Mouse (Mus musculus): ENCODE results near the gene Fancb. TPM values are rescaled to one million over a fixed set of nuclear protein-coding genes. Genes with fewer than 3 reads are reported as not detected.

Fancb gene
- 2.6 and 3.7 TPM in 2 replicates for polyA plus RNA-seq (2011; ENCODE audit: insufficient read depth, insufficient read length, low replicate concordance, missing spikeins)

- Histone ChIP-seq H3K27ac (ENCODE audit: control insufficient read depth, insufficient read depth, low read depth, low read length, poor library complexity) (peak within 1 kb of the TSS; percentile 86), H3K4me3 (replicated peaks; ENCODE audit: control insufficient read depth, low read depth, low read length) (peak within 1 kb of the TSS; percentile 98), H3K4me1 (ENCODE audit: control insufficient read depth, insufficient read depth, low read length) (no peaks in the 10 kb centered on the region; the same call in 1 of the 2 replicates)
- 11% methylated on average over 26 of the region's 26 CpGs for WGBS
- TF ChIP-seq CTCF (IDR thresholded peaks at IDR 0.05; ENCODE audit: control insufficient read depth, insufficient read depth, low read length) (no peak), POLR2A (IDR thresholded peaks at IDR 0.05; ENCODE audit: borderline replicate concordance, control insufficient read depth, low read depth, low read length) (peak; percentile 36; the same call in 1 of the 2 replicates)
Observed at GRCm38 (mm10) chrX:164980193-164980775, at the start of gene Fancb, which contains the start of gene Mospd2. Gene Fancb, plus strand, starts transcription at chrX:164980592. Gene Mospd2, minus strand, starts transcription at chrX:164980375.

- peak overlapping the region; percentile 79 for H3K27ac ChIP-seq (ENCODE audit: control insufficient read depth, insufficient read depth, low read depth, low read length, poor library complexity)
- no peak for TF ChIP-seq POLR2A (IDR thresholded peaks at IDR 0.05; ENCODE audit: borderline replicate concordance, control insufficient read depth, low read depth, low read length)
- TF ChIP-seq CTCF (IDR thresholded peaks at IDR 0.05; ENCODE audit: control insufficient read depth, insufficient read depth, low read length) = no peak
- 80% methylated on average over 5 of the region's 5 CpGs for WGBS
- no peaks in the 10 kb centered on the region; the same call in 1 of the 2 replicates for H3K4me1 ChIP-seq (ENCODE audit: control insufficient read depth, insufficient read depth, low read length)
- no peak overlapping the region for H3K4me3 ChIP-seq (replicated peaks; ENCODE audit: control insufficient read depth, low read depth, low read length)
Observed at GRCm38 (mm10) chrX:164941540-164941939, 38.9 kb upstream of the Fancb start.

GRCm38 (mm10) chrX:164951858-164952576 lies 28.4 kb upstream of the Fancb start:
- 37% methylated on average over 11 of the region's 11 CpGs for WGBS
- H3K4me1 ChIP-seq (ENCODE audit: control insufficient read depth, insufficient read depth, low read length) = no peaks in the 10 kb centered on the region
- H3K27ac ChIP-seq (ENCODE audit: control insufficient read depth, insufficient read depth, low read depth, low read length, poor library complexity) = no peak overlapping the region
- no peak overlapping the region for H3K4me3 ChIP-seq (replicated peaks; ENCODE audit: control insufficient read depth, low read depth, low read length)
- TF ChIP-seq CTCF (IDR thresholded peaks at IDR 0.05; ENCODE audit: control insufficient read depth, insufficient read depth, low read length) = no peak
- no peak for TF ChIP-seq POLR2A (IDR thresholded peaks at IDR 0.05; ENCODE audit: borderline replicate concordance, control insufficient read depth, low read depth, low read length)

GRCm38 (mm10) chrX:164952601-164953375 lies 27.6 kb upstream of the Fancb start:
- no peak for TF ChIP-seq POLR2A (IDR thresholded peaks at IDR 0.05; ENCODE audit: borderline replicate concordance, control insufficient read depth, low read depth, low read length)
- no peak for TF ChIP-seq CTCF (IDR thresholded peaks at IDR 0.05; ENCODE audit: control insufficient read depth, insufficient read depth, low read length)
- no peak overlapping the region for H3K4me3 ChIP-seq (replicated peaks; ENCODE audit: control insufficient read depth, low read depth, low read length)
- WGBS = 63% methylated on average over 5 of the region's 5 CpGs
- H3K4me1 ChIP-seq (ENCODE audit: control insufficient read depth, insufficient read depth, low read length) = no peaks in the 10 kb centered on the region
- no peak overlapping the region for H3K27ac ChIP-seq (ENCODE audit: control insufficient read depth, insufficient read depth, low read depth, low read length, poor library complexity)

- TF ChIP-seq CTCF (IDR thresholded peaks at IDR 0.05; ENCODE audit: control insufficient read depth, insufficient read depth, low read length) (no peak), POLR2A (IDR thresholded peaks at IDR 0.05; ENCODE audit: borderline replicate concordance, control insufficient read depth, low read depth, low read length) (no peak)
- Histone ChIP-seq H3K4me1 (ENCODE audit: control insufficient read depth, insufficient read depth, low read length) (no peaks in the 10 kb centered on the region; the same call in 1 of the 2 replicates), H3K4me3 (replicated peaks; ENCODE audit: control insufficient read depth, low read depth, low read length) (no peak overlapping the region), H3K27ac (ENCODE audit: control insufficient read depth, insufficient read depth, low read depth, low read length, poor library complexity) (no peak overlapping the region)
- 77% methylated on average over 3 of the region's 3 CpGs for WGBS
Observed at GRCm38 (mm10) chrX:164965750-164966448, 14.5 kb upstream of the Fancb start.

GRCm38 (mm10) chrX:164971206-164971605 lies 9.2 kb upstream of the Fancb start:
- TF ChIP-seq CTCF (IDR thresholded peaks at IDR 0.05; ENCODE audit: control insufficient read depth, insufficient read depth, low read length) (no peak), POLR2A (IDR thresholded peaks at IDR 0.05; ENCODE audit: borderline replicate concordance, control insufficient read depth, low read depth, low read length) (no peak)
- Histone ChIP-seq H3K4me1 (ENCODE audit: control insufficient read depth, insufficient read depth, low read length) (no peaks in the 10 kb centered on the region), H3K4me3 (replicated peaks; ENCODE audit: control insufficient read depth, low read depth, low read length) (no peak overlapping the region), H3K27ac (ENCODE audit: control insufficient read depth, insufficient read depth, low read depth, low read length, poor library complexity) (no peak overlapping the region)
- 78% methylated on average over 3 of the region's 3 CpGs for WGBS

- TF ChIP-seq POLR2A (IDR thresholded peaks at IDR 0.05; ENCODE audit: borderline replicate concordance, control insufficient read depth, low read depth, low read length) = no peak
- no peak for TF ChIP-seq CTCF (IDR thresholded peaks at IDR 0.05; ENCODE audit: control insufficient read depth, insufficient read depth, low read length)
- 92% methylated on average over 2 of the region's 2 CpGs for WGBS
Observed at GRCm38 (mm10) chrX:164978866-164979265, 1.5 kb upstream of the Fancb start.

More at GRCm38 (mm10) chrX:164978866-164979265, 1.5 kb upstream of the Fancb start:
- H3K27ac ChIP-seq (ENCODE audit: control insufficient read depth, insufficient read depth, low read depth, low read length, poor library complexity) = no peak overlapping the region
- H3K4me1 ChIP-seq (ENCODE audit: control insufficient read depth, insufficient read depth, low read length) = no peaks in the 10 kb centered on the region; the same call in 1 of the 2 replicates
- no peak overlapping the region for H3K4me3 ChIP-seq (replicated peaks; ENCODE audit: control insufficient read depth, low read depth, low read length)

Measured in bone marrow, adult 2 months (tissue).